Mouse (Mus musculus) retina, postnatal 1 day (tissue): ENCODE data around the gene Iqcb1.
"Not testable (repeated sequence)": the region's sequence is repeated elsewhere in the genome, so short reads cannot be mapped to it uniquely, and the experiment has no call there.

ENCODE experiments used
- DNase-seq: peaks from one replicate; pipeline ENCODE4 v3.0.0-alpha.2; 2012

The Iqcb1 gene

GRCm38 (mm10) chr16:36828054-36828786 is at the start of gene Iqcb1:
Gene Iqcb1 (plus strand): TSS chr16:36828385.
- peak; percentile 91 for DNase-seq

GRCm38 (mm10) chr16:36784146-36784545 is 44.0 kb upstream of the Iqcb1 start:
- no peak for DNase-seq

- no peak for DNase-seq
Observed at GRCm38 (mm10) chr16:36784594-36785313, 43.4 kb upstream of the Iqcb1 start, which contains the start of gene Slc15a2. Gene Slc15a2 (minus strand): TSS chr16:36784962.

GRCm38 (mm10) chr16:36786466-36786865 is 41.7 kb upstream of the Iqcb1 start:
- DNase-seq, result no peak

- DNase-seq, result no peak
Observed at GRCm38 (mm10) chr16:36790166-36790565, 38.0 kb upstream of the Iqcb1 start.

GRCm38 (mm10) chr16:36794976-36795375 is 33.2 kb upstream of the Iqcb1 start:
- DNase-seq, result no peak

- no peak for DNase-seq
Observed at GRCm38 (mm10) chr16:36798334-36798733, 29.9 kb upstream of the Iqcb1 start.

GRCm38 (mm10) chr16:36802361-36802760 is 25.8 kb upstream of the Iqcb1 start:
- DNase-seq, result no peak

GRCm38 (mm10) chr16:36808616-36809015 is 19.6 kb upstream of the Iqcb1 start:
- no peak for DNase-seq

- no peak for DNase-seq
Observed at GRCm38 (mm10) chr16:36813680-36814079, 14.5 kb upstream of the Iqcb1 start.

GRCm38 (mm10) chr16:36816916-36817315 is 11.3 kb upstream of the Iqcb1 start:
- no peak for DNase-seq

- peak; percentile 91 for DNase-seq
Observed at GRCm38 (mm10) chr16:36817321-36817926, 10.8 kb upstream of the Iqcb1 start.

- DNase-seq, result peak; percentile 73
Observed at GRCm38 (mm10) chr16:36820016-36820415, 8.2 kb upstream of the Iqcb1 start.

- DNase-seq, result no peak
Observed at GRCm38 (mm10) chr16:36820747-36821146, 7.4 kb upstream of the Iqcb1 start.

- no peak for DNase-seq
Observed at GRCm38 (mm10) chr16:36821474-36821873, 6.7 kb upstream of the Iqcb1 start.

GRCm38 (mm10) chr16:36827611-36828053 is 553 bp upstream of the Iqcb1 start:
- DNase-seq, result no peak

- DNase-seq, result no peak
Observed at GRCm38 (mm10) chr16:36828820-36829219, 635 bp downstream of the Iqcb1 start.

GRCm38 (mm10) chr16:36846894-36847293 is 18.7 kb downstream of the Iqcb1 start:
- not testable (repeated sequence) for DNase-seq

GRCm38 (mm10) chr16:36851202-36851601 is 23.0 kb downstream of the Iqcb1 start:
- DNase-seq, result no peak

GRCm38 (mm10) chr16:36863585-36863984 is 35.4 kb downstream of the Iqcb1 start:
- no peak for DNase-seq

- no peak for DNase-seq
Observed at GRCm38 (mm10) chr16:36869442-36869841, 41.3 kb downstream of the Iqcb1 start.

- DNase-seq, result peak; percentile 100
Observed at GRCm38 (mm10) chr16:36874583-36875275, 46.5 kb downstream of the Iqcb1 start, which contains the start of the genes Eaf2 and Golgb1. Gene Eaf2 (minus strand): TSS chr16:36875003. Gene Golgb1 (plus strand): TSS chr16:36875140.
